Mouse (Mus musculus) embryonic fibroblast, embryonic 13.5 days (primary cell): ENCODE results near the gene Dynlrb2. TPM values are rescaled to one million over a fixed set of nuclear protein-coding genes. Genes with fewer than 3 reads are reported as not detected.

Experiments
- H3K27ac ChIP-seq: 2 replicates; pipeline ENCODE4 v1.5.1; 2012; ENCODE audit warnings: low read length, control low read depth, inconsistent platforms; ENCODE audit not compliant: insufficient read depth
- H3K4me1 ChIP-seq: 2 replicates; pipeline ENCODE4 v1.6.1; 2011; ENCODE audit warnings: low read length; ENCODE audit not compliant: control insufficient read depth, insufficient read depth
- H3K4me3 ChIP-seq: 2 replicates; pipeline ENCODE4 v1.5.1; 2011; ENCODE audit warnings: mild to moderate bottlenecking, control low read depth, low read length; ENCODE audit not compliant: insufficient read depth
- CTCF ChIP-seq: IDR thresholded peaks from 2 replicates; pipeline ENCODE4 v1.5.1; 2011; ENCODE audit warnings: mild to moderate bottlenecking, control low read depth, low read length, moderate library complexity, borderline replicate concordance; ENCODE audit not compliant: insufficient read depth
- POLR2A ChIP-seq: IDR thresholded peaks from 2 replicates; pipeline ENCODE4 v1.6.1; 2011; ENCODE audit warnings: low read depth, mild to moderate bottlenecking, control low read depth, low read length, moderate library complexity
- polyA plus RNA-seq: library from polyadenylated mRNA; stranded (reverse); fragments of >200 nt; gene quantifications from 2 replicates; pipeline ENCODE4 v1.2.4, GENCODE M21; 2011; ENCODE audit warnings: low read depth; ENCODE audit not compliant: missing spikeins, insufficient read length

The Dynlrb2 gene
- polyA plus RNA-seq, 1 experiment = not detected

- Histone ChIP-seq H3K27ac (no peak overlapping the region), H3K4me3 (no peak overlapping the region), H3K4me1 (no peaks in the 10 kb centered on the region)
- TF ChIP-seq POLR2A (no peak), CTCF (no peak)
Observed at GRCm38 (mm10) chr8:116536786-116537185, 32.0 kb downstream of the Dynlrb2 start.

GRCm38 (mm10) chr8:116538763-116539162 lies 34.0 kb downstream of the Dynlrb2 start:
- TF ChIP-seq POLR2A (no peak), CTCF (no peak)
- no peak overlapping the region for H3K27ac ChIP-seq
- H3K4me1 ChIP-seq = no peaks in the 10 kb centered on the region

GRCm38 (mm10) chr8:116540136-116540535 lies 35.4 kb downstream of the Dynlrb2 start:
- Histone ChIP-seq H3K4me1 (no peaks in the 10 kb centered on the region), H3K27ac (no peak overlapping the region), H3K4me3 (no peak overlapping the region)
- no peak for TF ChIP-seq POLR2A
- TF ChIP-seq CTCF = no peak

More at GRCm38 (mm10) chr8:116538763-116539162, 34.0 kb downstream of the Dynlrb2 start:
- H3K4me3 ChIP-seq = no peak overlapping the region

- Histone ChIP-seq H3K4me3 (no peak overlapping the region), H3K4me1 (no peaks in the 10 kb centered on the region), H3K27ac (no peak overlapping the region)
- TF ChIP-seq CTCF = no peak
Observed at GRCm38 (mm10) chr8:116542842-116543241, 38.1 kb downstream of the Dynlrb2 start.

- no peak for TF ChIP-seq CTCF
- no peak for TF ChIP-seq POLR2A
Observed at GRCm38 (mm10) chr8:116543366-116543765, 38.6 kb downstream of the Dynlrb2 start.

GRCm38 (mm10) chr8:116552255-116552654 lies 47.5 kb downstream of the Dynlrb2 start:
- Histone ChIP-seq H3K4me1 (no peaks in the 10 kb centered on the region), H3K4me3 (no peak overlapping the region), H3K27ac (no peak overlapping the region)
- no peak for TF ChIP-seq CTCF
- no peak for TF ChIP-seq POLR2A

More at GRCm38 (mm10) chr8:116543366-116543765, 38.6 kb downstream of the Dynlrb2 start:
- Histone ChIP-seq H3K27ac (no peak overlapping the region), H3K4me3 (no peak overlapping the region), H3K4me1 (no peaks in the 10 kb centered on the region)

GRCm38 (mm10) chr8:116552778-116553177 lies 48.0 kb downstream of the Dynlrb2 start:
- Histone ChIP-seq H3K4me1 (no peaks in the 10 kb centered on the region), H3K4me3 (no peak overlapping the region), H3K27ac (no peak overlapping the region)
- TF ChIP-seq POLR2A (no peak), CTCF (no peak)

Other genes starting within 250 kb of the Dynlrb2 start
- 4.6 and 6.7 TPM in 2 replicates for gene Cdyl2, start 228.0 kb downstream of the Dynlrb2 start, polyA plus RNA-seq